ENCODE assay signal across 12 mouse cellular contexts in genomic region chr5:124902195-124902594, GRCm38 (mm10). TPM values are rescaled to one million over a fixed set of nuclear protein-coding genes. Genes with fewer than 3 reads are reported as not detected.
DNase-seq lines count a peak whose midpoint lies in the region; TF ChIP-seq lines count a peak whose summit lies in the region.
"Had no signal": no experiment of that assay in that cellular context is flagged by ENCODE, and none has a peak within 500 bp of the region (broad histone marks: within the 10 kb centered on the region; RNA-seq: fewer than 3 reads in every experiment).

No protein-coding gene starts in this region.

- no peak for TF ChIP-seq CTCF in gastrocnemius, adult 2 months (IDR thresholded peaks at IDR 0.05)

- peak; percentile 73 to 87 for DNase-seq in cerebellum, postnatal 10 days
- no peak for DNase-seq in cerebellum, adult 9-10 months
- DNase-seq in gastrocnemius, adult 2 months: no peak
- no peak for DNase-seq in gastrocnemius, postnatal 4 days (ENCODE audit: low spot score in 2 of 2)
- DNase-seq in left cerebral cortex, postnatal 4 days: peak; percentile 80
- DNase-seq in left cerebral cortex, adult 18-20 months (ENCODE audit: low spot score in 2 of 2): no peak
- DNase-seq in NIH3T3 (ENCODE audit: low read depth): peak; percentile 37
- DNase-seq in urinary bladder, postnatal 10 days (ENCODE audit: low spot score): no peak
- DNase-seq: gastrocnemius, postnatal 10 days had no signal

- peak overlapping the region; percentile 31; the same call in 1 of the 2 replicates for H3K27ac ChIP-seq in gastrocnemius, adult 2 months
- H3K27ac ChIP-seq: liver, embryonic 14.5 days had no signal

- intact Hi-C loops in gastrocnemius, adult 2 months (cut with DNase I): loop anchor here (5.0 kb wide), 1 partner anchor 280 kb away; no protein-coding TSS in a partner anchor
- intact Hi-C loops in left cerebral cortex, postnatal 4 days (cut with DNase I): no loop called here

- H3K4me3 ChIP-seq in gastrocnemius, adult 2 months: no peak overlapping the region
- H3K4me3 ChIP-seq: megakaryocyte, embryonic 14.5 days; myocyte had no signal

RNA-seq across cellular contexts. Expression of gene Zfp664, which starts 39.7 kb away (rescaled TPM):
- total RNA-seq in gastrocnemius, adult 2 months (2021): 10 to 100 TPM; 17.0 to 21.8 TPM
- 10 to 100 TPM; 35.5 to 35.6 TPM for total RNA-seq in gastrocnemius, postnatal 4 days (2021)
- total RNA-seq in left cerebral cortex, postnatal 4 days (2021): 10 to 100 TPM; 49.3 to 53.4 TPM
- total RNA-seq in left cerebral cortex, adult 18-20 months (2021): 10 to 100 TPM; 68.5 to 72.7 TPM

RNA-seq across cellular contexts. Expression of gene Ccdc92, which starts 40.0 kb away (rescaled TPM):
- under 1 TPM; 0.45 to 0.64 TPM for total RNA-seq in gastrocnemius, adult 2 months (2021)
- under 1 TPM; 0.49 to 0.60 TPM for total RNA-seq in gastrocnemius, postnatal 4 days (2021)
- total RNA-seq in left cerebral cortex, postnatal 4 days (2021): 10 to 100 TPM; 35.0 to 36.1 TPM
- 10 to 100 TPM; 89.4 to 91.9 TPM for total RNA-seq in left cerebral cortex, adult 18-20 months (2021)

Comparison
In these comparisons a context has a peak if more than half of its experiments do, and no peak if none do; other contexts are left out.
1. DNase-seq: peak in cerebellum, postnatal 10 days (2 of 2), left cerebral cortex, postnatal 4 days (single experiment) and NIH3T3 (single experiment); none in cerebellum, adult 9-10 months (single experiment), gastrocnemius, adult 2 months (single experiment), gastrocnemius, postnatal 4 days (0 of 2), left cerebral cortex, adult 18-20 months (0 of 2) and urinary bladder, postnatal 10 days (single experiment).
2. RNA of gene Ccdc92, which starts 40.0 kb away (total RNA-seq): 89.4 to 91.9 TPM in left cerebral cortex, adult 18-20 months and 35.0 to 36.1 TPM in left cerebral cortex, postnatal 4 days; 0.45 to 0.64 TPM in gastrocnemius, adult 2 months and 0.49 to 0.60 TPM in gastrocnemius, postnatal 4 days; every median in the first group is over 10 times any median in the second.